Mouse (Mus musculus) retina, postnatal 7 days (tissue): Measurements from ENCODE around the gene Cfap300.

ENCODE experiments used
- DNase-seq: peaks from one replicate; pipeline ENCODE4 v3.0.0-alpha.2; 2012; ENCODE audit warnings: low read depth, low spot score

Cfap300 gene

DNA sequence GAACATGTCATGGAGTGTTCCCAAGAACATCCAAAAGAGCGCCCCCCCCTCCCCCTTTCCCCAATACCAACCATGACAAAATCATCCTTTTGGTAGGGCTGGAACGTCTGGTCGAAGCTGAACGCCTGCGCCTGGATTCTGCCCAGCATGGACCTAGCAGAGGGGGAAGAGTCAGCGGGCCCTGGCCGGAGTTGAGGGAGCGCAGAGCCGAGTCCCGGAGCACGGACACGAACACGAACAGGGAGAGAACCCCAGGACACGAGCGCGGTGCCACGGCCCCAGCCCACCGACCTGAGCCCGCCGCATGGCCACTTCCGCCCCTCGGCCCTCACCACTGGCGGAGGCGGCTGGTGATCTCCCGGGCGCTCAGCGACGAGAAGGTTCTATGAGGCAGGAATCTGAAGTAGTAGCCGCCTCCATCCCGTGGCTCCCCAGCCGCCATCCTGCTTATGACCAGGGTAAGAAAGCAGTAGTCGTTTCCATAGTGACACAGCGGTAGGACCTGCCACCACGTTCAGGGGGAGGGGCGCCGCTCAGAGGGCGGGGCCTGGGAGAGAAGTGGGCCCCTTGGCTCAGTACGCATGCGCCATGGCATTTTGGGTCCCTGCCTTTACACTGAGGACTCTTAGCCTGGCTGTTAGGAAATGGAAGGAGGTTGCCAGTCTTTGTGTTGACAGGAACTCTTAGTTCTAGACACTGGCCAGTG is at the start of gene Cfap300:
Gene Cfap300 (minus strand): TSS at position 486 of the 706 bp plus-strand sequence.
- peak; percentile 88 for DNase-seq

DNA sequence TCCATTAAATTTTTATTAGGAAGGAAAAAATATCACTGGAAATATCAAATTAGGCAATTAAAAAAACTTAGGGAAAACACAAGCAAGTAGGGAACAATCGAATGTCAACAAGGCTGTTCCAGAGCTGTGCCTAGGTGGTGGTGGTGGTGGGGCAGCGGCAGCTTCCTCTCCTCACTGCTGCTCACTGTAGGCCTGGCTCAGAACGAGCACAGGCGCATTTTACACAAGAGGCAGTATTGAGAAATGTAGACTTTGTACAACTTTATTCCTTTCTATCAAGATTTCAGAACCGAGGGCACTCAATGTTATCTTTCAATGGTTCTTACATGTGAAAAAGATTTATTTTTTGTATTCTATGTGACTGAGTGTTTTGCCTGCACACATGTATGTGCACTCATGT is 36.3 kb upstream of the Cfap300 start:
- DNase-seq, result no peak

DNA sequence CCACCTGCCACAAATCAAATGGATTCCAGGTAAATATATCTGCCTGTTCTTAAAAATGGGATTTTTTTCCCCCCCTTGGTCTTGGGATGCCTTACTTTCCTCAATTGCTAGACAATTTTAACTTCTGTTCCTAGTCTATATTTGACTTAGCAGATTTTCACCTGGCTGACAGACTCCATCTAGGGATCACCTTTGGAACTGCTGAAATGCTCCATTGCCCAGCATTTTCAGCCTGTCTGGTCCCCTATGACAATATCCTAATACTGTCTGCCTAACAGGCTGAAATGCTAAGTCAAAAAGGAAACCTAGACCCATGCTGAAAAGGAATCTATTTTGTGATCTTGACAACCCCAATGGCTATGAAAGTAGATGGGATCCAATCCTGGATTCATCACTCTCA is 31.7 kb upstream of the Cfap300 start:
- DNase-seq, result no peak

DNA sequence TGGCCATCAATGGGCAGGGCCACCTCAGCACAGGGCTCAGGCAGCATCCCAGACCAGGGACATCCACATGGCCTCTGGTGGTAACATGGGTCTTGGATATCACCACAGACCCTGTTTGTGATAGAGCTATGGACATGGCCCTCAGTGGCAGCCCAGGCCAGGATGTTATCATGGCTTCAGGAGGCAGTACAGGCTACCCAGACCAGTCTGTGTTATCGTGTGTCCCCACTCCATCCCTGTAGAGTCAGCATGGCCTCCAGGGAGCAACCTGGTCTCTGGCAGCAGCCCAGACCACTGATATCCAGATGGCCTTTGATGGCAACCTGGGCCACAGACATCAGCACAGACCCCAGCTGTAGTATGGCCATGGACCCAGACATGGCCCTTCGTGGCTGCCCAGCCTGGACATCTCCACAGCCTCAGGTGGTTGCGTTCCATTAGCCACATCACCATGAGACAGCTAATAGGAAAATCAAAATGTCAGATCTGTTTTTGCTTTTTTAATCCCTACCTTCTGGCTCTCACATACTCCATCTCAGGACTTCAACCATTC is 30.7 kb upstream of the Cfap300 start:
- no peak for DNase-seq

DNA sequence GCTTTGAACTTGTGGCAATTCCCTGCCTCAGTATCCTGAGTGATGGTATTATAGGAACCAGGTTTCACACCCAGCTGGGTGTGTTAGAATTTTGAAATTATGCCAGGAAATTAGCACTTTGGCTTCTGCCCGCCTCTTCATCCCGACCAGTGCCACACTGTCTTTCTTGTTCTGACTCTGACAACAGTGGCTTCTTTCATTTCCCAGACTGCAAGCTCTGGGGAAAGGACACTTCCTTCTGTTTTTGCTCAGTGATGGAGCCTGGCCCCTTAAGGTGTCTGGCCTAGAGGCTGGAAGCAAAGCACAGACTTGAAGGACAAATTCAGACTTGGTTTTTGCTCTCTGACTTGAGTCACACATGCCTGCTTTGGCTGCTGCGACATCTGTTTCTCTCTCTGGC is 17.0 kb upstream of the Cfap300 start:
- DNase-seq, result no peak

DNA sequence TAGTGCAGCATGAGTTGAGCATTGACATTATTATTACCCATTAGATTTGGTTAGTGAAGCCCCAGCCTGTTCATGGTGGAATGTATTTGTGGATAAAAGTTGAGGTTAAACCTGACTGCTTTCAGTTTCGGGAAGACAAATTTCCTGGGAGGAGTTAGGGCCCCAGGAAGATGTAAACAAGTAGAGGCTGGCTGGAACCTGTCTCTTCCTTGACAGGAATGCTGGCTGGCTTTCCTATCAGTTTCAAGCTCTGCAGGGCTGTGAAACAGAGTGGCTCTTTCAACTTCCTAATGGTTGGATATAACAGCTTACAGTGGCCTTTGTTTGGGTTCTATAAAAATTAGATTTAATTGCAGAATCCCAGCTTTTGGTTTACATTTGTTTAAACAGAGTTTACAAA is 12.2 kb upstream of the Cfap300 start:
- DNase-seq, result no peak

DNA sequence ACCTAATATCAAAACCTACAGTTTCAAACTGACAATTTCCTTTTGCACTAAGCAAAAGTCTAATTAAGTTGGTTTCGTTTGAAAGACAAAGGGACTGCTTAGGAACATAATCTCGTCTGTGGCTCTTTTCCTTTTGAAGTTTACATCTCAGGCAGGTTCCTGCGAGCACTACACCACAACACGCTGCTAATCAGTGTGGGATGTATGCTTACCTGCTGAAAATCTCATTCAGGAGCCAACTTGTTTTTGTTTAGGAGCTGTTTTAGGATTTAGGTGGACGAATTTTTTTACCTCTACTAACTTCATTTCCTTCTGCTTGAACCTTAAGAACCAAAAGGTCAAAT is 393 bp upstream of the Cfap300 start:
- no peak for DNase-seq

DNA sequence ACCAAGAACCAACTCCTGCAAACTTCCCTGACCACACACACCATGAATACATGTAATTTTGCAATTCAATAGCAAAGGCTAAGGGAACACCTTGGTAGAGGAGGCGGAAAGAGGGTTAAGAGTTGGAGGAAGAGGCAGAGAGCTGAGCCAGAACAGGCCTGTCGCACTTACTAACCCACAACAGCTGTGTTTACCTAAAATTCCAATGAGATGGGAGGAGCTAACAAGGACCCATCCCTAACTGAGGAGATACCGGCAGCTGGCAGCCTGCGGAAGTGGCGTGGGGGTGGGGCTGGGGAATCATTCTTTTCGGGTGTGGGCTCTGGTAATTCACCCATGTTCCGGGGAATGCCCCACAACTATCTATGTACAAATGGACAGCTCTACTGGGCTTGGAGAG is 7.1 kb downstream of the Cfap300 start:
- DNase-seq, result no peak

DNA sequence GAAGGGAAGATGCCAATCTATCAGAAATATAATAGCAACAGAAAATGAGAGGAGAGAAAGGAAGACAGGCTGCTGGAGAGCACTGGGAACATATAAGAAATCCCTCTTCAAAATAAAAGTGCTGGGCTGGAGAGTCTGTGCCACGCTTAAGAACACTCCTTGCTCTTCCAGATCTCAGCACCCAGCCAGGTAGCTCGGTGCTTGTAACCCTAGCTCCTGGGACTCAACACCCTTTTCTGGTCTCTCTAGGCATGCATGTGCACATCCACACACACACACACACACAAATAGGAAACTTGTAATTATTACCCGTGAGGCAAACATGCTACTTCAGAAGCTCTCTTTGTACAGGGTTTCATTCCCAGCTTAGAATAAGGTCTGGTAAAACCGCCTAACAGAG is 7.5 kb downstream of the Cfap300 start:
- no peak for DNase-seq

DNA sequence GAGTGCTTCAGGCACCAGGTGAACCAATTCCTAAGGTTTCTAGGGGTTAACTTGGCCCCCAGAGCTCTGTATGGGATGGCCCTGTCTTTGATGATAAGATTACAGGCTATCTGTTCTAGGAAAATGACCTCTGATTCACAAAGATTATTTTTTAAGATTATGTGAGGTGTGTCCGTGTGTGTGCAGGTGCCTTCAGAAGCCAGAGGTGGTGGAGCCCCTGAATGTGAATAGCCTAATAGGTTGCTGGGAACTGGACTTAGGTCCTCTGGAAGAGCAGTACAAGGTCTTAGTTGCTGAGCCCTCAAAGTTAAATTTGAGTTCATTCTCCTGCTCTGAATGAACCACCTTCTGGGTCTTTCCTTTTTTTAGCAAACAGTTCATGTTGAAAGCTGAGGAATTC is 8.5 kb downstream of the Cfap300 start:
- no peak for DNase-seq

DNA sequence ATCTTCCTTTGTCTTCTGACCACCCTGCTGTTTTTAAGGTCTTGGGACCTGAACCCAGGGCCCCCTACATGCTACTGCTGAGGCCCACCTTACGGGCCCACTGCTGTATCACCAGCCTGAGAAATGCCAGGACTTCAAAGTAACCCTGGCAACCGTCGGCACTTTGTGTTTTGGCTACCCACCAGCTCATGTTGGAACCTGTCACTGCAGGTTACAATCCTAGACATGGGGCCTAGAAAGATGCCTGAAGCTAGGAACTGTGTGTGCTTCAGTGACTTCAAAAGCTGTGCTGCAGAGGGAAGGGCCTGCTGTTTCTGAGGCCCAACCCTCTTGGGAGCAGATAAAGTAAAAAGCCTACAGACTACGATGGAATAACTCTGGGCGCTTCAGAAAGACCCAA is 9.8 kb downstream of the Cfap300 start:
- DNase-seq, result no peak

DNA sequence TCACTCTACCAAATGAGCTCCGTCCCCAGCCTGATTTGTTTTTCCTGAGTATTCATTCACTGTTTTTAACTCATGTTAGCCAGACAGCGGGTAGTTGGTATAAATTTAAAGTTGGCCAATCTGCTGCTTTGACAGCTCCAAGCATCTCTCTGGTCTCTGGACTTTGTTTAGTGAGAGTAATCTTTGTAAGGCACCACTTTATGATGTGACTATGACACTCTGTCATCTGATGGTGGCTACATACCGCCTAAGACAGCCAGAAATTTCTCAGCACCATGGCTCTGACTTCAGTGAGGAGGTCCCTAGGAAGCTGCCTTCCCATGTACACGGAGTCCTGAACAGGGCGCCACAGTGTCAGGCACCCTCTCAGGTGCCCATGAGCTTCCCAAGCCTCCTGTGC is 24.0 kb downstream of the Cfap300 start:
- DNase-seq, result no peak

DNA sequence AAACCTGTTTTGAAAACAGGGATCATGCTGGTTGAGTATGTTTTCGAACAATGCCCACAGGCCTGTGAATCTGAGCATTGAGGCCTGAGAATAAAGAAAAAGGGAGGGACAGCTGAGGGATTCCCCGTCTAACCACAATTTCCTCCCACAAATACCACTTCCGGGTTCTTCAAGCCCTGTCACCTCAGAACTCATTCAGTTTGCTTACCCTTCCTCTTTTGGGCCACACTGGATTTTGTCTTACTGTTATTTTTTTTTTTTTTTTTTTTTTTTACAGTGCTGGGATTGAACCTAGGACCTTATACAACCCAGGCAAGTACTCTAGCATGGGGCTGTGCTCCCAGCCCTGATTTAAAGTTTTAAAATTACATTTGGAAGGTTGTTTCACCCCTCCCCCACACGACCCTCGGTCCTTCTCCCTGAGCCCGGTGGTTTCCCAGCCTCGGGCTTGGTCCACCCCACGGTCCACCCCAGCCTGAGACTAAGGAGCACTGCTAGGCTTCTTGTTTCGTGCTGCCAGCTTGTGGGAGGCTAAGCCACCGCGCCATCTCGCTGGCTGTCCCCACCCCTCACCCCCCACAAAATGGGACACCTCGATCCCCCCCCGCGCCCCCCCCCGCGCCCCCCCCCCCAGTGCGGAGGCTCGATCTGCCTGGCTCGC is 25.2 kb downstream of the Cfap300 start:
- no peak for DNase-seq

DNA sequence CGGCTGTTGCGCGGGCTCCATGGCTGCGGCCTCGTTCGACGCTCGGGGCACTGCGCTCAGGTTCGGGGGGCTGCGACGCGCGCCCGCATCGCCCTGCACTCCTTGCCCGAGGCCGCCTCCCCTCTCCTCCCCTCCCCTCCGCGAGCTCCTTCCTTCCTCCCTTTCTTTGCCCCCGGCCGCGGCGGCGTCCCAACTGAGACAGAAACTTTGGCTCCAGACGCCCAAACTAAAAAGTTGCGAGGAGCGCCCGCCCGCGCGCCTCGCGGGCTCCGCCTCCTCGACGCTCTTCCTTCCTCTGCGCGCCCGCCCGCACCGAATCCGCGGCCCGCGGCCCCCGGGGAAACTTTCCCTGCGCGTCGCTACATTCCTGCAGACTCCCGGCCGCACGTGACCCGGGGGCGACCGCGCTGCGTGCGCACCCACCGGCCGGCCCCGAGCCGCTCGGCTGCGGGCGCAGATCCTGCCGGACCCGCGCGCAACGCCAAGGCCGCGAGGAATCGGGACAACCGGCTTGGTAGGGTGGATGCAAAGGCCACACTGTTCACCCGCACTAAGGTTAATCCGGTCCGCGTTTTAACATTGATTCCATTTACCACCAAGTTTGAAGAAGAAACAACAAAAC is 38.1 kb downstream of the Cfap300 start, which contains the start of gene Yap1:
Gene Yap1 (minus strand): TSS at position 227 of the 622 bp plus-strand sequence.
- peak; percentile 72 for DNase-seq

DNA sequence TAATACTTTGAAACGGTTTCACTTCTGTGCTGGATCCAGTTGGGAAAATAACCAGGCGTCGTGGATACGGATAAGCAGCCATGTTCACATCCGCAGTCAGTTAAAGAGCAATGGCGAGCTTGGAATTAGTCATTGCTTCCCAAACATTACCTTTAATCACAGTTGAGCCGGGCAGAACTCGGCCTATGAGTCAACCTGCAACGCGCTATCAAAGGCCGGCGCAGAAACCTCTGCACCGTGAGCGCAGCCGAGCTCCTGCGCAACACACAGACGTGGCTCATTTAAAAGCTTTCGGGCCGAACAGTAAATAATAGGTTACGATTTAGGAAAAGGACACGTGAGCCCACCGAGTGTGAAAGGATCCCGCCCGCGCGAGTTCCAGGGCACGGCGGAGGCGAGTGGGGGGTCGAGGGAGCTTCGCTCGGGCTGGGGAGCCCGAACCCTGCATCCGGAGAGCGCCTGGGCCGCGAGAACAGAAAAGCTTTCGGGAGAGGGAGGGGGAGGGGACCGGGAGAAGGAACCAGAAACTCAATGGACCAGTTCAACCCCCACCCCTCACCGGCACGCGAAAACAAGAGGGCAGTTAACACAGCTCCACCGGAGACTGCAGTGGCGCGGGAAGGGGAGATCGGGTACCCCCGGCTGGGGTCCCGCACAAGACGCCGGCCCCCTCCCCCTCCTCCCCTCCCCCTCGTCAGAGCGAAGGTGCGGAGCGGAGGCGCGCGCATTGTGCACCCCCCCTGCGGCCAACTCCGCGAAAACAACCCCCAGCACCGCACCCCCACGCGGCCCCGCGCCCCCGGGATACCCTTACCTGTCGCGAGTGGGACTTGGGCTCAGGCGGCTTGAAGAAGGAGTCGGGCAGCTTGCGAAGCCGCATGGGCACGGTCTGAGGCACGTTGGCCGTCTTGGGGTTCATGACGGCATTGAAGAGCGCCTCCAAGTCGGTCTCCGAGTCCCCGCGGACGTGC is 39.0 kb downstream of the Cfap300 start:
- DNase-seq, result peak; percentile 24

DNA sequence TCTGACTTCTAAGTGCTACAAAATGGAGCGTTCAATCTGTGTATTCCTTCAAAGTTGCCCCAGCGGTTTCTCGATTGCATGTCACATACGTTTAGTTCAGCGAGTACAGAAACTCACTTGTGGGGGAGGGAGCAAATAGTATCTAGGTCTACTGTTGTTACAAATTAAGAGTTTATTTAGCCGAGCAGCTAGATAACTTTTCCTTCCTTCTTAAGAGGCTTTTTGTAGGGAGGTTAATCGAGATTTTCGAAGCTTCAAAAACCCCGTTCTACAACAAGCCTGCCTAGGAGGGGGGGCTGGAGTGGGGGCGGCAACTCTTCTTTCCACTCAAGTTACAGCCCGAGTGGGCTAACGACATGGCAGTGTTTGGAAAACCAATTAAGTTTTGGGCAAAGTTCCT is 39.8 kb downstream of the Cfap300 start:
- DNase-seq, result no peak

DNA sequence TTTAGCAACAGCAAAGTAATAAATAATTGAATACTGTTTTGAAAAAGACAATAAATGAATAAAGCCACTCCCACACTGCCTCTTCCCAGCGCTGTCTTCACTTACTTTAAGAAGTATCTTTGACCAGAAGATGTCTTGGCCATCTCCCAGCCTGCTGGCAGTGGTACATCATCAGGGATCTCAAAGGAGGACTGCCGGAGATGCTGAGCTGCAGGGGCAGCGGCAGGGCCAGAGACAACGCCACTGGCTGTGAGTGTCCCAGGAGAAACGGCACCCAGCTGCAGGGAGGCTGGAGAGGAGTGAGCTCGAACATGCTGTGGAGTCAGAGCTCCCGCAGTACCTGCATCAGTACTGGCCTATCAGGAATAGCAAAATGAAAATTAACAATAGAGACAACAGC is 41.3 kb downstream of the Cfap300 start:
- DNase-seq, result no peak

DNA sequence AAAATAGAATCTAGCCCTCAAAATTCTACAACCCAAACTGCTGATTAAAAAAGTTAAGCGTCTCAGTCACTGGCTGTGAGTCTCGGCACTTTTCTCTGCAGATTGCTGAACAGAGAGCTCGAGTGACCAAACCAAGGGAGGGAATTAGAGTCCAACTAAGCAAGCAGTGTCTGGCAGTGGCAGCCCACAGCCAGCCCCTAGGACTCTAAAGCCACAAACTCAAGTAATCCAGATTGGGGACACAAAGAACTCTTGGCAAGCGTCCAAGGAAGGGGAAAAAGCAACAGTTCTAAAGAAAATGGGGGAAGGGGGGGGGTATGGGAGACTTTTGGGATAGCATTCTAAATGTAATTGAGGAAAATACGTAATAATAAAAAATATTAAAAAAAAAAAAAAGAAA is 48.3 kb downstream of the Cfap300 start:
- DNase-seq, result no peak

DNA sequence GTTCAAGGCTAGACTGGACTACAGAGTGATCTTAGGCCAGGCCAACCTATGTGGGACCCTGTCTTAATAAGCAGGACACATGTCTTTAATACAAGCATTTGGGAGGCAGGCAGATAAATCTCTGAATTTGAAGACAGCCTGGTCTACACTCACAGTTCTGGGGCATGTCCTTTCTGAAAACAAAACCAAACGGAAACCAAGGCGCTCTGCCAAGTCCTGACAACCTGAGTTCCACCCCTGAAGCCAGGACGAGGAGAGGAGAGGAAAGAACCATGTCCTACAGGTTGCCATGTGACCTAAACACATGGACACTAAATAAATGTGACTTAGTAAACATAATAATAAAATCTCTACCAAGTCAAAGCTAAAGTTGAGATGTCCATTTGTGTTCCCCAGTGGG is 50.0 kb downstream of the Cfap300 start:
- DNase-seq, result no peak

DNA sequence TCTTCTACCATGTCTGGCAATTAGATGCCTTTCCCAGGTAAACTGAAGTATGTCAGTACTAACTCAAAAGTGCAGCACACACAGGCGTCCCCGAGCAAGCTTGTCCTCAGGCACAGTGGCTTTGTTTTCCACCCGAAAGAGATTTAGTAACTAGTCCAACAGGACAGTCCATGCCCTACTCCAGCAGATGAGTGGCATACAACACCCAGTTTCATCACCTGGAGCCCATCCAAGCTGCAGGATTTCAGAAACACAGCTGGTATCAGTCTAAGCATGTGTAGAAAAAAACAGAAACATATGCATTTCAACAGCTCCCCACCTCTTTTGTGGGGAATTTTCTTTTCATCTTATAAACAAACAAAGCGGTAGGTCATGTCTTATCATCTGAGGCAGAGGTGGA is 51.7 kb downstream of the Cfap300 start:
- DNase-seq, result no peak

DNA sequence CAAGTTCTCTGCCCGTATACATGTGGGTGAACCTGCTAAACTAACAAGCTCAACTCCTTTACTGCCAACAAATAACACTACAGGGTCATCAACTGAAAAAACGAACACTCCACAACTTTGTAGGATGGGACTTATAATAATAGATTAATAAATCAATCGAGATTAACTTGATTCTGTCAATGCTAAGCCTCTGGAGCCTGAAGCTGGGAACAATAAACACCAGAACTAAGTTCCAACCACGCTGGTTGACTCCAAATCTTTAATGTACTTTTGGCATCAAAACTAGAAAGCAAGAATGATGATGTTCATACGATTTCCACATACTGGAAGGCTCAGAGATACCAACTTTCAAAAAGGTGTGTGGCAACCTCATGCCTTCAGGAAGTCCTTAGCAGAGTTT is 55.5 kb downstream of the Cfap300 start:
- no peak for DNase-seq

DNA sequence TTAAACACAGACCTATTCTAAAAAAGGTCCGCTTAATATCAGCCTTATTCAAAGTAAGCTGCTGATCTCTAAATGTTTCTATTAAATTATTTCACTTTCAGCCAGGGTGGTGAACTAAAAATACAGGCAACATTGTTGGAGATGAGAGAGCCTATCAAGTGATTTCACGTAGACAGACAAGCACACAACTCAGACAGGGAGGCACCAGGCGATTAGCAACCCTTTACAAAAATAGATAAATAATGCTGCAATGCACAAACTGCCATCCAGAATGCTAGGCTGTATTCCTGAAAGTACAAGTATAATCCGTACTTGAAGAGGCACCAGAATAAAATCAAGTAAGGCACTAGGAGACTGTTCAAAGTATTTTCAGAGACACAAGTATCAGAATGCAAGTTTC is 58.3 kb downstream of the Cfap300 start:
- DNase-seq, result no peak
